Mouse (Mus musculus): ENCODE results near the gene Rnf214.

- TF ChIP-seq CTCF (IDR thresholded peaks at IDR 0.05) (no peak), EP300 (IDR thresholded peaks at IDR 0.05) (no peak)
These were observed 53.0 kb downstream of the Rnf214 start for GRCm38 (mm10) chr9:45853695-45854094.

Data from lung, postnatal 0 days (tissue).